Mouse (Mus musculus) urinary bladder, adult 18-20 months (tissue): ENCODE measurements around the gene Rhbdd1.

ENCODE experiments used
- DNase-seq, 2 experiments: peaks; one replicate each; pipeline ENCODE4 v3.0.0; 2022; ENCODE audit warnings: low spot score in 2 of 2, mixed read lengths in 2 of 2

The Rhbdd1 gene

GRCm38 (mm10) chr1:82316111-82316745 is at the start of gene Rhbdd1:
Rhbdd1 (plus strand) TSS chr1:82316452.
- DNase-seq = peak; percentile 92 to 95

DNA sequence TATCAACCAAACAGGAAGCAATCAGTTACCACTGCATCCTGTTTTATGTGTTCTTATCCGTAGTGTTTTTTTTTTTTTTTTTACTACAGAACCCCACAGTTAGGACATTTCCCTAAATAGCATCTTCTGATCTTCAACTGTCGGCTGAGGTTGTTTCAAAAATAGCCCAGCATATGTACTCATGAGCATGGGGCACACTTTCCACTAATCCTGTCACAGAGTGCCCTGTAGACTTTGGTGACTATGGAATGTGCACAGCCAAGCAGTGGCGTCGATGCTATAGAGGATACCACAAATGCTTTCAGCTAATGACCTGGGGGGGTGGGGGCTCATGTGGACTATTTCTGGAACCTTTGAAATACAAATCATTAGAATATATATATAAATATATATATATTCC is 48.7 kb upstream of the Rhbdd1 start:
- DNase-seq = no peak

DNA sequence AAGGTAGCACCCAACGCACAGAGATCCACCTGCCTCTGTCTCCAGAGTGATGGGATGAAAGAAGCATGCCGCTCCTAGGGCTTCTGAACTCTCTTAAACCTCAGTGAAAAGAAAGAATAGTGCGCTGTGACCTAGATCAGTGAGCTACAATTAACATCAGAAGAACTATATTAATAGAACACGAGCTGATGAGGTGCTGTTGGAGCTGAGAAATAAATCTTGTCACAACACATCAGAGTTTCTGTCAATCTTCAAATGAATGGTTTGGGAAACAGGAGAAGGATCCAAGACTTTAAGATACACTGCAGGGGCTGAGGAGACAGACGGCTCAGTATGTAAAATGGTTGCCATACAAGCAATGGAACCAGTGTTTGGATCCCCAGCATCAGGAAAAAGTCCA is 44.0 kb upstream of the Rhbdd1 start:
- DNase-seq = no peak

- no peak for DNase-seq
Observed at GRCm38 (mm10) chr1:82273529-82273928, 42.7 kb upstream of the Rhbdd1 start.

DNA sequence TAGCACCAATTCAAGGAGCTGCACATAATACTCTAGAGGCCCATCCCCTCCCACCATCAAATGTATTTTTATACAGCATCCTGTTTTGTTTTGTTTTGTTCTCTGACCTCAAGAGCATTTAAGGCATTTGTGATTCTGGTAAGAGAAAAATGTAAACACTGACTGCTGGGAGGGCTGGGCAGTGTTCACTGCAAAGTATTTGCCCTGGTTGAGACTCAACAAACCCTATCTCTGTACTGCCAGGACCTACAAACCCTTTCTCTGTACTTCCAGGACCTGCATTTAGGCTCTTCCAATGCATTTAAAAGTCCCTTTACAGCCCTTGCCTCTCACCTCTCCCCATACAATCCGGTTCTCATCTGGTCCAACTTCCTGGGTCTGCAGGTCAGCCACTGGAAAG is 41.9 kb upstream of the Rhbdd1 start:
- no peak for DNase-seq

GRCm38 (mm10) chr1:82279768-82280167 is 36.5 kb upstream of the Rhbdd1 start:
- no peak for DNase-seq

DNA sequence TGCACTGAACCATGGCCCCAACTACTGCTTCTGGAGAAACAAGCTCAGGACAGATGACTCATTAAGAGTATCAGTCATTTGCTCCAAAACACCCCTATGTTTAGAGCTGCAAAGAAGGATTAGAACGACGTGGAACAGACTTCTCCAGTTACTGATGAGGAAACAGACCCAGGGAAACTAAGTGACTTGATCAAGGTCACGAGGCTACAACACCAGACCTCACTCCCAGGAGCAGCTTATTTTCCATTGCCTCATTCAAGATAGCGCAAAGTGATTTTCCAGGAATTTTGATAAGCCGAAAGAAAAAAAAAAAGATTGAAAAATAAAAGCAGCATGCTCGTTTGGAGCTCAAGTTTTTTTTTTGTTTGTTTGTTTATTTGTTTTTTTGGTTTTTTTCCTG is 34.4 kb upstream of the Rhbdd1 start:
- DNase-seq = no peak

DNA sequence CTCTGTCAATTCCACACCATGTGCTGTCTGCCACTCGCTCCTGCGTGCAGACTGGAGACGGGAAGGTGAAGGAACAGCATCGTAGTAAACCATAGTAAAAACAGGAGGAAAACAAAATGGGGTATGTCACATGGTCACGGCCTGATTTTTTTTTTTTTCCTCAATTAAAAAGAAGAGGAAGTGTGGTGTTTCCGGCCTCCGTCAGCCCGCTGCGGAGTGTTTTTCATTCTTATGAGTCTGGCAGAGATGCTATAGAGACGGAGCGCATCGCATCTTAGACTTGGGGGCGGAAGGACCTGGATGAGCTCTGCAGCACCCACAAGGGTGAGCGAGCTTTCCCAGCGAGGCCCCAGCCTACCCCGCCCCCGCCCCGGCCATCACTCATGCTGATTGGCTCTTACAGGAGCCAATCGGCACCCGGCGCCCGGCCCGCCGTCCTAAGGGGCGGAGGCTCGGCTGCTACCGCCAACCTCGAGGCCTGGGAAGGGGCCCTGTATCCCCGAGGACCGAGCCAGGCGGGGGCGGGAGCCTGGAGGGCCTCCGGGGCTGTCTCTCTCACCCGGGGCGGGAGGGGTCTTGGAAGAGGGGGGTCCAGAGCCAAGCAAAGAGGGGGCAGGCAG is 33.1 kb upstream of the Rhbdd1 start:
- DNase-seq = peak; percentile 80 to 82

- DNase-seq = no peak
Observed at GRCm38 (mm10) chr1:82283901-82284301, 32.4 kb upstream of the Rhbdd1 start.

GRCm38 (mm10) chr1:82284403-82284802 is 31.8 kb upstream of the Rhbdd1 start:
- no peak for DNase-seq

DNA sequence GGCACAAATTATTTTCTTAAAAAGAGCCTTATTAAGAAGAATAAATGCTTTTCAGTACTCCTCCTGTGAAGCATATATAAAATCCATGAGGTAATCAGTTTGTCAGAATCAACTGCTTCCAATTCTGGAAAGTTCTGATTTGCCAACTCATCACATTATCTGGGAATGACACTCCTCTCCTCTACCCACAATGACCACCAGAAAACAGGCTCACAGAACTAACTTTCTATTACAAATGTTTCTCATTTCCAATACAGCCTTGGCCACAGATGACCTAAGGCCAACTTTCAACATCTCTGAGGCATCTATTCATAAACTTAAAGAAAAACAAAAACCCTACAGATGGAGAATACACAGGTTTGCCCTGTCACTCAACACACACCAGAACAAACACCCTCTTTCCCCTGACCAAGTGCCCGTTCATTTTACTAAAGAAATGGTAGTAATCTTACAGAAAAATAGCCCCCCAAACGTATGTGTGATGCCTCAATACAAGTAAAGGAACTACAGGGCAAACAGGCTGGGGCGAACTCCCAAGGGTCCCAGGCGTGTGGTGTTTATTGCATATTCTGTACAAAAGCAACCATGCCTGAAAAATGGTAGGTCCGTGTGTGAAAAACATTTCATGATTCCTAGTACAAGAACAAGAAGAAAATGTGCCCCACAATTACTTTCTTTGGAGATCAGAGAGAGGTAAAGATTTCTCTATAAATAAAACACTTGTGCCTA is 30.6 kb upstream of the Rhbdd1 start:
- DNase-seq = no peak

- DNase-seq = no peak
Observed at GRCm38 (mm10) chr1:82286190-82287051, 29.8 kb upstream of the Rhbdd1 start.

DNA sequence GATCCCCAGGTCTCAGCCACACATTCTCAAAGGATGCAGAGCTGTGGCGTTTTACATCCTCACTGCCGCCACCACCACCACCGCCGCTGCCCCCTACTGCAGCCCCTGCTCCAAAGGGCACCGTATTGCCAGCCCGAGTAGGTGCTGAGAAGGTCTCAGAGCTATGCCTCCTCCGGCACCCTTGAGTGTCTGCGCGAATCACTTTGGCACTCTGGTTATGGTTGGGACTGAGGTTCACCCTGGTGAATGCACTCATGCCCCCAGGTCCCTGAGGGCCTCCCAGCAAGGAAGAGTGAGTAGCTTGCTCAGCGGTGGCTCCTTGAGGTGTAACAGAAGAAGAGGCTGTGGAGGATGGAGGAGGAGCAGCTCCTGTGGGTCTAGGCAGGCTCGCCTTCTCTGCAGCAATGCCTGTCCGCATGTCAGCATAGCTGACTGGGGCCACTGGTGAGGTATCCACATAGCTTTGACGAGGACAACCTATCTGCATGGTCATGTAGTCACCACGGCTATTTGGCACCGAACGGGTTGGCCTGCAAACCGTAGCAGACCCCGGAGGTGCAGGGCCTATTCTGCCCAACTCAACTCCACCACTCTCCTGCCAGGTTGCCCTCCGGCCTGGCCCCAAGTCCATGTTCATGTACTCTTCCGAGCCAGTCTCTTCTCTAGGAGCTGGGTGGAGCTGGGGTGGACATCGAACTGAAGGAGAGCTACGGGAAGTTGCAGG is 29.0 kb upstream of the Rhbdd1 start:
- DNase-seq = no peak

- no peak for DNase-seq
Observed at GRCm38 (mm10) chr1:82287776-82288325, 28.4 kb upstream of the Rhbdd1 start.

DNA sequence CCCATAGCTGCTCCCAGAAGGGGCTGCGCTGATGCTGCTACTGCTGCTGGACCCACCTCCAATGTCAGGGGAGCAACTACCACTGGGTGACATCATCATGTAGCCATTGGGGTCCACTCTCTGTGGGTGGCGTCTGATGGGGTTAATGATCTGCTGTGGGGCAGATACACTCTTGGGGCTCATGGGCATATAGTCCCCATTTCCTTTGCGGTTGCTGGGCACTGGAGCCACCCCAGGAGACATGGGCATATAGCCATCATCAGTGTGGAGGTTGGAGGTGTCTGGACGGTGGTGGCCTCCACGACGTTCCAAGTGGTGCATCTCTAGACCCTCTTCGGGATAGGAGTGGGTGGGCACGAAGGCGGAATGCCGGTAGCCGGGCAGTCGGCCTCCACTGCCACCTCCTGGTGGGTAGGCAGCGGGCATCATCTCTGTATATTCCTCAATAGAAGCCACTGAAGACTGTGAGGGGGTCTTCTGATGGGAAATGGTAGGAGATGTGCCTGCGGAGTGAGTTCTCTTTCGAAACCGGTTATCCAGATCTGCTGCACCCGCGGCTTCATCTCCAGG is 27.7 kb upstream of the Rhbdd1 start:
- DNase-seq = no peak

GRCm38 (mm10) chr1:82289116-82289989 is 26.9 kb upstream of the Rhbdd1 start:
- peak in 1 of 2 experiments; percentile 8 for DNase-seq

GRCm38 (mm10) chr1:82289990-82290681 is 26.1 kb upstream of the Rhbdd1 start:
- DNase-seq = peak in 1 of 2 experiments; percentile 42

DNA sequence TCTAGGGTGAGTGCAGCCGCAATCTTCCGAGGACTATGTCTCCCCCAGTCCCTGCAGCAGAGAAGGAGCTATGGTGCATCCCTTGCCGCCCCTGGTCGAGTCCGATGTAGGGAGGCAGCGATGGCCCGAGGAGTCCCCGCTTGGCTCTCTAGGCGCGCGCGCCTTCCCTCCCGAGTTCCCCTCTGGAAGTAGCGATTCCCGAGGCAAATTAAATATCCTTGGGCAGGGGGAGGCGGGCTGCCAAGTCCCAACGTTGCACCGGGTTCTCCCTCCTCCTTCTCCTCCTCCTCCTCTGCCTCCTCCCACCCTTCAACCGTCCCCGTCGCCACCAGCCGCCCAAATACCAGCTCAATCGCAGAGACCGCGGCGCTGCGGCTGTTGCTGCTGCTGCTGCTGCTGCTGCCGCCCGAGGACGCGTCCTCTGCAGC is 25.5 kb upstream of the Rhbdd1 start:
- peak in 1 of 2 experiments; percentile 74 for DNase-seq
